Mouse (Mus musculus): ENCODE results near the gene Hist1h1e.
"Not testable (repeated sequence)": the region's sequence is repeated elsewhere in the genome, so short reads cannot be mapped to it uniquely, and the experiment has no call there.

Gene Hist1h1e

DNA sequence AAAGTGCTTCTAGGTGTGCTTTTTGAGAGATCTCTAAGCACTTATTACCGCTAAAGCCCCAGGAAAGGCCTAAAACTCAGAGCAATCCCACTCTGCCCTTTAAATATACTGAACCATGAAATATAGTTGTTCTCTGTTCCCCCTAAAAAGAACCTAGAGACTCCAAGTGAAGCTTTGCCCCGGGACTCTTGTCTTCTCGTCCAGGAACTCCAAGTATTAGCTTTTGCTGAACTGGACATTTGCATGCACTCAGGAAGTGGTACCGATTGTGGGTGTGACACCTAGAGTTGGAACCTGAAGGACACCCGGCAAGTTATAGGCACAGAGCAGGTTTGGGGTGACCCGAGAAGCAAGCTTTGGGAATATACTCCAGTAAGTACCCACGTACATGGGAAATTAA is 31.2 kb downstream of the Hist1h1e start:
- no peak for DNase-seq

DNA sequence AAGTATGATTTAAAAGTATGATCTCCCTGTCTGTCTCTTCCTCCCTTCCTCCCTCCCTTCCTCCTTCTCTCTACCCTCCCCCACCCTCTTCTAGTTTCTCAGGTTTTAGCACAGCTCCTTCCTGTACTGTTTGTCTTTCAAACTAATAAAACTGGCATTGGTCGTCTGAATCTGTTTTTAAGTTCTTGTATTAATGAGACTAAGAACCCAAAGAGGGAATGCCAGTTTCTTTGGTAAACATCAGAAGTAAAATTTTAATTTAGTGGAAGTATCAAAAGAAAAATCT is 35.5 kb downstream of the Hist1h1e start:
- no peak for DNase-seq

DNA sequence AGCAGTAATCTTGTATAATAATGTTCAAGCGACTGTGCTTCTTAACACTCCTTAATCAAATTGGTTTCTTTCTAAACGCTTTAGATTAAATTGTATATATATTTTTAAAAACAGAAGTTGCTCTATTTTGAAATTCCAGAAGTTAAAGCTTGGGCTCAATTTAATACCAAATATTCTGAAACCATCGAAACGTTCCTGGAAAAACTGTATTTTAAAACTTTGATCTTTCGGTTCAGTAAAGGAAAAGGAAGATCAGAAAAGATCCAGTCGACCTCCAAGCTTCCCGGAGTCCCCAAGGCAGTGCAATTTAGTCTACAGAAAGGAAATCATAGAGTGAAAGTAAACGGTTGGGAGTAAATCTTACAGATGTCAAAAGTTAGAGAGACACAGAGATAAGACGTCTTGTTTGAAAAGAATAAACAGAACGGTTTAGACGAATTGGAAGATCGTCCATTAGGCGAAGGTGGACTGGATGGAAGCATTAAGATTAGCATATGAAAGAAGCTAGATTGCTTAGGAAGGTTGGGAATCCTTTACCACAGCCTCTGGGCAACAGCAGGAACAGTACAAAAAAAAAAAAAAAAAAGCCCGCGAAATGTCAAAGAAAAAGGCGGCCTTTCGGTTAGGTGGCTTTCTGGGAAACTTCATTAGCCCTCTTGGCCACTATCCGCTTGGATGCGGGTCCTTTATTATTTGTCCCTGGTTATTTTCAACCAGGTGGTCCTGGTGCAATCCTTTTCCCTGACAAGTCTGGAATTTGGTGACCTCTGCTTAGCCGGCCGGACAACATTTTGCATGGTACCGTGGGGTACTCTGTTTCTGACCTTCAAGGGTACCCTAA is 36.0 kb downstream of the Hist1h1e start:
- no peak for DNase-seq

DNA sequence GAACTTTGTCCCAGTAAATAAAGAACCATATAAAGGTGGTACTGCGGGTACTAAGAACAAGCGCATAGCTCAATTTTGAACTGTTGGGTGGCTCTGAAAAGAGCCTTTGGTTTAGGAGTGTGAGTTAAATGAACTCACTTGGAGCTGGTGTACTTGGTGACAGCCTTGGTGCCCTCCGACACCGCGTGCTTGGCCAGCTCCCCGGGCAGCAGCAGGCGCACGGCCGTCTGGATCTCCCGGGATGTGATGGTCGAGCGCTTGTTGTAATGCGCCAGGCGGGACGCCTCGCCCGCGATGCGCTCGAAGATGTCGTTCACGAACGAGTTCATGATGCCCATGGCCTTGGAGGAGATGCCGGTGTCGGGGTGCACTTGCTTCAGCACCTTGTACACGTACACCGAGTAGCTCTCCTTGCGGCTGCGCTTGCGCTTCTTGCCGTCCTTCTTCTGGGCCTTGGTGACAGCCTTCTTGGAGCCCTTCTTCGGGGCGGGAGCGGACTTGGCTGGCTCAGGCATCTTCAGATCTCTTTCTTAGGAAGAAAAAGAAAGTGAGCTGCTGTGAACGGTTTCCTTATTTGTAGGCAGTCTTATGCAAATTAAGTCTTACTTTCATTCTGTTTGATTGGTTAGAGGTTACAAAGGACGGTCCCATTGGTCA is 36.8 kb downstream of the Hist1h1e start:
- DNase-seq: peak; percentile 44 to 65

DNA sequence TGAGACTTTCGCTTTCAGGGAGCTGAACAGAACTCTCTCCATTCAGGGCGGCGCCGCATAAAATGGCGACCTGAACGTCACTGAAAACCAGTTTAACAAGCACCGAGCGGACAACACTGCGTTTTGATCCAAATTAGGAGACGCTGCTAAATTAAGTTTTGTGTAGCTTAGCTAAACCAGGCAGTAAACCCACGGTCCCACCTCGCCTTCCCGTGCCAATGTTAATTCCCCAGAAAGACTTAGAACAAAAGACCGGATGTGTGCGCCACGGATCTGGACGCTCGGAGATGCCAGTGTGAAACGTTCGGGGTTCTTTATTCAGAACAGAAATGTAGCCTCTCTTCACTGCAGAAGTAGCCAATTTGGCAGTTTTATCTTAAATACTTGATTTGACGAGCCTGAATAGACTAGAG is 37.3 kb downstream of the Hist1h1e start:
- peak; percentile 47 to 57 for DNase-seq

DNA sequence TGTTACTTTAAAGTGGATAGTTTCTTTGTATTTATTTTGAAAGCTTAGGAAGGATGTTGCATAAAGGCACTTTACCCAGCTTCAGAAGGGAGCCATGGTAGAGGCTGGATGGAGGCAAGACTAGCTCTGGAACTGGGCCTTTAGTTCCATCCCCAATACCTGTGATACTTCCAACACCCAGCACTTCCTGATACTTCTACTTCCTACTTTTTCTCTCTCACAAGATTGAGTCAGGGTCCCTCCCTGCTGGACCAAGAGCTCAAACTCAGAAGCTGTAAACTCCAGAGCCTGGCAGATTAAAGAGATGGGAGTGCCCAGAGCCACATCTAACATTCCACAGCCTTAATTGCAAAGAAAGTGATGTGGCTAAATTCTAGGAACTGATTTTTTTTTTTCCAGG is 38.0 kb downstream of the Hist1h1e start:
- no peak for DNase-seq

DNA sequence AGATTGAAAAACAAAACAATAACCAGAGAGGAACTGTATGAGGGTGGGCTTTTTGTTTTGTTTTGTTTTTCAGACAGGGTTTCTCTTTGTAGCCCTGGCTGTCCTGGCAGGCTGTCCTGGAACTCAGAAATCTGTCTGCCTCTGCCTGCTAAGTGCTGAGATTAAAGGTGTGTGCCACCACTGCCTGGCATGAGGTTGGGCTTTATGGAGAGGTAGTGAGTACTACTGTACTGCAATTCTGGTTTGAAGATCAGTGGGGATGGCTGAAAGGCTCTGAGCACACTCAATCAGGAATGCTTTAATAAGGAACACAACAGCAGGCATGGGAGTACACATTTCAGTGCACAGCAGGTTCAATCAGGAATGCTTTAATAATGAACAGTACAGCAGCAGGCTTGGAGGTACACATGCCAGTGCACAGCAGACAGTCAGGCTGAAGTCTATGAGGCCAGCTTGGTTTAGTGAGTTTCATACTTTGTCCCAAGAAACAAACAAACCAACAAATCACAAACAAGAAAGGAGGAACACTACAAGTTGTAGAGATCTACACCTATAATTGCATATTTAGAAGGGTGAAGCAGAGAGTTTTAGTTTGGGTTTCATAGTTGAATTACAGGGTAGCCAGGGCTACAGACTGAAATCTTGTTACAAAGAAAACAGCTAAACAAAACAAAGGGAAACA is 38.8 kb downstream of the Hist1h1e start:
- no peak for DNase-seq

DNA sequence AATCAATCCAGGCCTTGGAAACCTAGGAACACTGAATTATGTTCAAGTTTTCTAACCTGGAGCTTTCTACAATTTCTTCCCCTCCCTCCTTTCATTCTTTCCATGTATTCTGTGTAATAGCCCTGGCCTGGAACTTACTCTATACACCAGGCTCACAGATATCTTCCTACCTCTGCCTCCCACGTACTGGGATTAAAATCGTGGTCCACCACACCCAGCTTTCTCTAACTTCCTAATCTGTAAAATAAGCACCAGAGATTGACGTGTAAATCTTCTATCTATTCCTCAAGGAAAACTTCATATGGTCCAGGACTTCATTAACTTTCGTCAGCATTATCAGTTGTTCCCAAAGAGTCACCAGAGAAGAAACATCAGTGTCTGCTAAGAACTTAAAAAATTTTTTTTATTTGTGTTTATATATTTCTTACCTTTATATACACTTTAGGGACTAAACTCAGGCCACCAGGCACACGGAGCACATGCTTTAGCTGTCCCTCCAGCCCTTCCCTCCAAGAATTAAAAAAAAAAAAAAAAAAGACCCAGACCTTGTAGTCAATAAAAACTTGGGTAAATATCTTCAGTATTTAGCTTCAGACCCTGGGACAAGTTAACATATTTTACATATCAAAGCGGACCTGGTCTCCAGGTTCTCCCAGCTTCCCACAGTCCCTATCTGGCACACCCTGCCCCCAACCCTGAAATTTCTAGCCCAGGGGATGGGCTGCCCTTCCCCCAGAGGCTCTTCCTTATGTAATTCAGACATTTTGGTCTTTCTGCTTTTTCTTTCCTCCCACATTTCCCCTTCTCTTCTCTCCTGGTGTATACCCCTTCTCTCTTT is 39.9 kb downstream of the Hist1h1e start:
- DNase-seq: no peak

DNA sequence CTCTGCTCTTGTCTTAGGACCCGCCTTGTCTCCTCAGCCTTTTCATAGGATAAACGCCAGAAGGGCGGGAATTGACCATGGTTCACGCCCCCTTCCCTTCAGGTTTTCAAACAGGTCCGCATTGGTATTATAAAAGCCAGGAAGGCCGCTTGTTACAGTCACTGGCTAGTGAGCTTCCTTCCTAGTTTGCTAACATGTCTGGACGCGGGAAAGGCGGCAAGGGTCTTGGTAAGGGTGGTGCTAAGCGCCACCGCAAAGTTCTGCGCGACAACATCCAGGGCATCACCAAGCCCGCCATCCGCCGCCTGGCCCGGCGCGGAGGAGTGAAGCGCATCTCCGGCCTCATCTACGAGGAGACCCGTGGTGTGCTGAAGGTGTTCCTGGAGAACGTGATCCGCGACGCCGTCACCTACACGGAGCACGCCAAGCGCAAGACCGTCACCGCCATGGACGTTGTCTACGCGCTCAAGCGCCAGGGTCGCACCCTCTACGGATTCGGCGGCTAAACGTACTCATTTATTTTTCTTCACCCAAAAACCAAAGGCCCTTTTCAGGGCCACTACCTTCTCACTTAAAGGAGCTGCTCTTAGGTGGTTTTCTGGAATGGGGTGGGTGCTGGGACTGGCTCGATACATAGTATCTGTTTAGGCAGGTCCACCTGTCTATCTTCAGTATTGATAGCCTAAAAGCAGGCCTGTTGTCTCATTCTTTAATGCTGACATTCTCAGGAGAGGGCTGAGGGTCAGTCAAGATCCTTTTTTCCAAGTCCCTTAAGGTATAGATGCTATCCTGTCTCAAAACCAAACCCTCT is 40.7 kb downstream of the Hist1h1e start, which contains the start of gene Hist1h4d:
Gene Hist1h4d (plus strand): TSS at position 191 of the 811 bp plus-strand sequence.
- peak; percentile 88 to 97 for DNase-seq

DNA sequence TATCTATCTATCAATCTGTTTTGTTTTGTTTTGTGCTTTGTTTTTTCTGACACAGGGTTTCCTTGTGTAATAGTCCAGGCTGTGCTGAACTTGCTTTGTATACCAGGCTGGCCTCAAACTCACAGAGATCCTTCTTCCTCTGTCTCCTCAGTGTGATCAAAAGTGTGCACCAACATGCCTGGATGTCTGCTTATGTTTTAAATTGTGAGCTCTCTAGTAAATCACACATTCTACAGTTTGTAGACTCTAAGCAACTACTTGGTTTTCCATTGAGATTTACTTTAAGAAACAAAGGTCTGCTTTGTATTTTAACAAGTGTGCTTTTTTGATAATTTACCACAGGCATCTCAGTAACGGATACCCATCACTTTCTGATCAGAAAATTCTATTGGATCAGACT is 44.5 kb downstream of the Hist1h1e start:
- no peak for DNase-seq

DNA sequence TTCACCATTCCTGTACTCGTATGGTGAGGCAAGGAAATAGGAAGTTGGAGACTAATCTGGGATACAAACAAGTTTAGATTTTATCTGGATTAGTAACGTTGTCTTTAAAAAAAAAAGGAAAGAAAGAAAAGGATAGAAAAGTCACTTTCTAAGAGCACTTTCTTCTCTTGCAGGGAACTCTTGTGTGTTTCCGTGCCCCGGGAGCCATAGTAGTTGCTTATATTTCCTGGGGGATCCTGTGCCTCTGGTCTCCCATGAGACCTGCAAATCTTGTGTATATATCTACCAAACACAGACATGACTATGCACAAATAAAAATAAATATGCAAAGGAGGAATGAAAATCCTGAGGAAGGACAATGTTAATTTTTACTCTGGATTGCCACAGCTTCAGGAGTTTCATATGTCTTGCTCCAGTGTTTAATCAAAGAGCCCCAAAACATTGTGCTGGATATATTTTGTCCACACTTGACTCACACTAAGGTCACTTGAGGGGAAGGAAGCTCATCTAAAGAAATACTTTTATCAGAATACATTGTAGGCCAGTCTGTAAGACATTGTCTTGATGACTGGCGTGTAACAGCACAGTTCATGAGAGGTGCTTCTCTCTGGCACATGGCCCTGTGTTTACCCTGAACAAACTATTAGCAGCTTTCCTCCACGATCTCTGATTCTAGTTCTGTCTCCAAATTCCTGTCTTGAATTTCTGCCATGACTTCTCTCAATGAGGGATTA is 45.3 kb downstream of the Hist1h1e start:
- DNase-seq: no peak

DNA sequence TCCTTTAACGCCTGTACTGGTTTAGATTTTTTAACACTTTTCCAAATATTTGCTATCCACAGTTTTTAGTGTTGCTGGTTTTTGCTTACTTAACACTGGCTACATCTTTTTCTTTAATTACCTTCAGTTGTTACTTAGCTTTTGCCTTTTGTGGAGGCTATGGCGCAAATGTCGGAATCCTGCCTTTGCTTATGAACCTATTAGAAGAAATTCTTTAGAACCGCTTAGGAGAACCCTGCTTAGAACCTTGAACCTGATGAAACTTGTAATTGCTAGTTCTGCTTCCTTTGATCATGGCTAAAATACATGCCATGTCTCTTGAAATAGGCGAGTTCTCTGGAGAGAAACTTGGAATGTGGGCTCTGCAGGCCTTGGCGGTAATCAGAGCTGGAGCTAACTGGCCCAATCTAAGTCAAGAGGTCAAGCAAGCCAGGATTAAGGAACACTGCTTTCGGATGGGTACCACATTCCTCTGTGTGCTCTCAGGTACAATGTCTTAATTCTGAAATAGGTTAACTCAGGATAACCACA is 45.9 kb downstream of the Hist1h1e start:
- no peak for DNase-seq

DNA sequence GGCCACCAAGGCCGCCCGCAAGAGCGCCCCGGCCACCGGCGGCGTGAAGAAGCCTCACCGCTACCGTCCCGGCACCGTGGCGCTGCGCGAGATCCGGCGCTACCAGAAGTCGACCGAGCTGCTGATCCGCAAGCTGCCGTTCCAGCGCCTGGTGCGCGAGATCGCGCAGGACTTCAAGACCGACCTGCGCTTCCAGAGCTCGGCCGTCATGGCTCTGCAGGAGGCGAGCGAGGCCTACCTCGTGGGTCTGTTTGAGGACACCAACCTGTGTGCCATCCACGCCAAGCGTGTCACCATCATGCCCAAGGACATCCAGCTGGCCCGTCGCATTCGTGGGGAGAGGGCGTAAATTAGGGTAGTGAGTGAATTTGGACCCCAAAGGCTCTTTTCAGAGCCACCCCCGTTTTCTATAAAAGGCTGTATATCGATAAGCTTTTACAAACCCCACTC is 46.5 kb downstream of the Hist1h1e start:
- DNase-seq: not testable (repeated sequence)

DNA sequence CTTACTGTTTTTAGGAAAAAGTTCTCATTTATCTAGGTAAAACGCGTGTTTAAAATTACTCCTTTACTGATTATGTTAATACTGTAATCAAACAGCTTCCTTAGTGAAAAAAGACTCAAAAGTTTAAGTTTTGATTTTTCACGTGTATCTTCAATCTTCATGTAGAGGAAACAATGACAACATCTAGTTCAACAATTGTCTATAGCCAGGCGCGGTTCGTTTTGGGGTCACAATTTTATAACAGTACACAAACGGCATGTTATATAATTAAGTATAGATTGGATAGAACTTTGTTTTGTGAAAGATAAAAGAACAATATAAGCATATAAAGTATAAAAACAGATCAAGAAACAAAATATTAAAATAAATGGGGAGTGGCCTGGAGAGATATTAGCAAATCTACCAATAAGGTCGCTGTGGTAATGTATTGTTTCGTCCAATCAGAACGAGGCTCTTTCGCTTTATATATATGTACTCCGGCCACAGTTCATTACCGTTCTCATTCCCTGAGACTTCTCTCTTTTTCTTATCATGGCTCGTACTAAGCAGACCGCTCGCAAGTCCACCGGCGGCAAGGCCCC is 47.0 kb downstream of the Hist1h1e start, which contains the start of gene Hist1h3d:
Gene Hist1h3d (plus strand): TSS at position 493 of the 581 bp plus-strand sequence.
- peak in 1 of 2 experiments; percentile 39 for DNase-seq

DNA sequence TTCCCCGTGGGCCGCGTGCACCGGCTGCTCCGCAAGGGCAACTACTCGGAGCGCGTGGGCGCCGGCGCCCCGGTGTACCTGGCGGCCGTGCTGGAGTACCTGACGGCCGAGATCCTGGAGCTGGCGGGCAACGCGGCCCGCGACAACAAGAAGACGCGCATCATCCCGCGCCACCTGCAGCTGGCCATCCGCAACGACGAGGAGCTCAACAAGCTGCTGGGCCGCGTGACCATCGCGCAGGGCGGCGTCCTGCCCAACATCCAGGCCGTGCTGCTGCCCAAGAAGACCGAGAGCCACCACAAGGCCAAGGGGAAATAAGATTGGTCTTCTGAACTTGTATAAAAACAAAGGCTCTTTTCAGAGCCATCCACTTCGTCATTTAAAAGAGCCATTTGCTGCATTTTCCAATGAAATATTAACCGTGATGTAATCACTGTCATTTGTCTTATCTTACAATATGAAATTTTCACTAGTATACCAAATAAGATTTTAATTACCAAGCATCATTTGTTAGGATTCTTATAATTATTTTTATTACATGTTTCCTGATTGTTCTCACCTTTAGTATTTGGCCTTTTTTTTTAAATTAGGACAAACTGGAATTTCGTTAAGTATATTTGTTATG is 47.7 kb downstream of the Hist1h1e start:
- DNase-seq: not testable (repeated sequence)

DNA sequence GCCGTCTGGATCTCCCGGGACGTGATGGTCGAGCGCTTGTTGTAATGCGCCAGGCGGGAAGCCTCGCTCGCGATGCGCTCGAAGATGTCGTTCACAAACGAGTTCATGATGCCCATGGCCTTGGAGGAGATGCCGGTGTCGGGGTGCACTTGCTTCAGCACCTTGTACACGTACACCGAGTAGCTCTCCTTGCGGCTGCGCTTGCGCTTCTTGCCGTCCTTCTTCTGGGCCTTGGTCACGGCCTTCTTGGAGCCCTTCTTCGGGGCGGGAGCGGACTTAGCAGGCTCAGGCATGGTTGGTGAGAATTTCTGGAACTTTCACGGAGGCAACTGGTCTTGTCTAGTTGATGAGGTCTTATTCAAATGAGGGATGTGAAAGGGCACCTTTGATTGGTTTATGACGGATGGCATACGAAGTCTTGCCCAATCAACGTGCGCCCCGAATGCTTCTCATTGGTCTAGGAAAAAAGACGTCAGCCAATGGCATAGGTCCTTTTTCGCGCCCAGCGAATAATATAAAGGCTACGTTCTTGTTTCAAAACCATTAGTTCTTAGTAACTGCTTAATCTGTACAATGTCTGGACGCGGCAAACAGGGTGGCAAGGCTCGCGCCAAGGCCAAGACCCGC is 48.3 kb downstream of the Hist1h1e start, which contains the start of the genes Hist1h2bf and Hist1h2ad:
Gene Hist1h2bf (minus strand): TSS at position 299 of the 627 bp plus-strand sequence.
Gene Hist1h2ad (plus strand): TSS at position 484 of the 627 bp plus-strand sequence.
- peak; percentile 67 to 82 for DNase-seq

DNA sequence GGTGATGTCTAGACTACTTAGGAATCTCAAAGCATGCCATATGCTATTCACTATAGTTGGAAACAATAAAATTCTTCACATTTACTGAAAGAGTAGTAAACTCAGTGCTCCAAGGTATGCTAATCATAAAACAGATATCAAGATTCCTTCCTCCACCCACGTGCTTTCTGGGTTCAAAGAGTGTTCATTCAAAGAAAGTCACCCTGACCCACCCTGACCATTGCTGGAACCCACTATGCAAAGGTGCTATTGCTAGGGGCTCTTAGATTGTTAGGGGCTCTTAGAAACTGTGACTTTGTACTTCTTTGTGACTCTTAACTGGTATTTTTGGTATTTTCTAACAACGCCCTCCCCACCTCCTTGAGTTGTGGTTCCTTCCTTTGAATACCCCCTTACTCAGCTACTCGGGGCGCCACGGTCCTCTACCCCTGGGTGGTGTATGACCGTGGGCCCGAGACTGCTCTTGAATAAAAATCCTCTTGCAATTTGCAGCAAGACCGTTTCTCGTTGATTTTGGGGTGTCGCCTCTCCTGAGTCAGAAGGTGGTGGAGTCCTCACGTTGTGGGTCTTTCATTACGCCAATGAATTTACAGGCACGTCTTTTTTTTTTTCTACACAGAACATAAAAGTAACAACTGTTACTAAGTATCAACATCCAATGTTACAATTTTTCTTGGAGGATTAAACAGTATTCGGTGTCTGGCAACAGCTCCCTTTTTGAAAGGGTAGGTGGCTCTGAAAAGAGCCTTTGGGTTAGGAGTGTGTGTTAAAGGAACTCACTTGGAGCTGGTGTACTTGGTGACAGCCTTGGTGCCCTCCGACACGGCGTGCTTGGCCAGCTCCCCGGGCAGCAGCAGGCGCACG is 49.1 kb downstream of the Hist1h1e start:
- not testable (repeated sequence) for DNase-seq
